Mouse (Mus musculus) ES-E14 (cell line): Measurements from ENCODE around the gene Pcdh19. TPM values are rescaled to one million over a fixed set of nuclear protein-coding genes. Genes with fewer than 3 reads are reported as not detected.

Experiments used
- DNase-seq: peaks from one replicate; pipeline ENCODE4 v3.0.0-alpha.2; 2013; ENCODE audit warnings: low read depth, low spot score
- H3K27ac ChIP-seq: 2 replicates; pipeline ENCODE4 v1.5.1; 2012; ENCODE audit warnings: low read depth, mild to moderate bottlenecking, low read length, moderate library complexity, mixed read lengths; ENCODE audit not compliant: poor library complexity, insufficient read depth, severe bottlenecking
- H3K36me3 ChIP-seq: 2 replicates; pipeline ENCODE4 v1.6.1; 2012; ENCODE audit warnings: mild to moderate bottlenecking, low read length, moderate library complexity, mixed read lengths; ENCODE audit not compliant: control insufficient read depth, poor library complexity, insufficient read depth, severe bottlenecking
- H3K4me1 ChIP-seq, 2 experiments: fragments of 150-350 bp in 1 of 2; sonication (generic) in 1 of 2; 2 replicates each; pipeline ENCODE4 v1.6.1; 2012; ENCODE audit warnings: low read length in 2 of 2, mild to moderate bottlenecking in 1 of 2, mixed read lengths in 1 of 2; ENCODE audit not compliant: control insufficient read depth in 2 of 2, insufficient read depth in 2 of 2, poor library complexity in 1 of 2
- H3K4me3 ChIP-seq, 2 experiments: fragments of 150-350 bp in 1 of 2; sonication (generic) in 1 of 2; 2 replicates each; pipeline ENCODE4 v1.5.1; 2012; ENCODE audit warnings: low read length in 2 of 2, low read depth in 1 of 2, mild to moderate bottlenecking in 1 of 2, mixed read lengths in 1 of 2; ENCODE audit not compliant: insufficient read depth in 1 of 2, poor library complexity in 1 of 2, severe bottlenecking in 1 of 2
- H3K9ac ChIP-seq: 2 replicates; pipeline ENCODE4 v1.6.1; 2012; ENCODE audit warnings: low read depth, mild to moderate bottlenecking, low read length, mixed read lengths; ENCODE audit not compliant: poor library complexity, insufficient read depth, severe bottlenecking
- H3K9me3 ChIP-seq: fragments of 150-350 bp; sonication (generic); 2 replicates; pipeline ENCODE4 v1.6.1; 2012; ENCODE audit warnings: low read depth, mild to moderate bottlenecking, low read length; ENCODE audit not compliant: control insufficient read depth, insufficient read depth
- CHD2 ChIP-seq: IDR thresholded peaks from 2 replicates; pipeline ENCODE4 v1.6.1; 2014; ENCODE audit warnings: mild to moderate bottlenecking, low read depth, low read length, inconsistent platforms
- HCFC1 ChIP-seq: IDR thresholded peaks from 2 replicates; pipeline ENCODE4 v1.6.1; 2012; ENCODE audit warnings: low read length, inconsistent platforms, borderline replicate concordance; ENCODE audit not compliant: insufficient read depth
- MAFK ChIP-seq: IDR thresholded peaks from 2 replicates; pipeline ENCODE4 v1.6.1; 2014; ENCODE audit warnings: mild to moderate bottlenecking, low read depth, low read length, inconsistent platforms; ENCODE audit not compliant: insufficient read depth
- ZC3H11A ChIP-seq: IDR thresholded peaks from 2 replicates; pipeline ENCODE4 v1.6.1; 2012; ENCODE audit warnings: low read depth, mild to moderate bottlenecking, inconsistent platforms, low read length, borderline replicate concordance
- ZNF384 ChIP-seq: IDR thresholded peaks from 2 replicates; pipeline ENCODE4 v1.6.1; 2012; ENCODE audit warnings: low read depth, low read length, inconsistent platforms
- in situ Hi-C, 2 experiments: fragments of 600-800 bp; cut with MboI; formaldehyde crosslinking; loops; one replicate each; pipeline ENCODE4 v1.15.1; 2025; ENCODE audit warnings: low sequenced_read_pairs in 2 of 2, inconsistent platforms in 1 of 2; ENCODE audit not compliant: unreplicated experiment in 2 of 2
- total RNA-seq: library from RNA; depleted of rRNA; stranded (reverse); fragments of 300-350 nt; gene quantifications from 2 replicates; pipeline ENCODE4 v1.2.3, GENCODE M21; 2012

The Pcdh19 gene
- total RNA-seq, 1 experiment = 2.3 TPM

DNA sequence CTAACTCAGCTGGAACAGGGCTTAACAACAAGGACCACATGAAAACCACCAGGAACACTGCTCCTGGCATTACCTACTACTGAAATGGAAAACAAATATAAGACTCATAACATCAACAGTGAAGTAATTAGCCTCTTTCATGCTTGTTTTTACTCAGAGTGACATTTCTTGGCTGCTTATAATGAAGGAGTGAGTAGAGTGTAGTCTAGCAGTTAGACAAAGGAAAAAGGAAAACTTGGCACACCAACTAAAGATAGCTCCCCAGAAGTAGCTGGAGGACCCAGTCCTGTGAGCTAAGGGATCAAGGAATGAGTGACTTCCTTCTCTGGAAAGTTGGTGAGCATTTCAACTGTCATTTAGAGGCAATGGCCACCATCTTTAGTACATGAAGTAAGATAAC, 49.3 kb downstream of the Pcdh19 start:
- Histone ChIP-seq H3K9me3 (no peaks in the 10 kb centered on the region), H3K4me1 (no peaks in the 10 kb centered on the region), H3K27ac (no peak overlapping the region), H3K9ac (no peak overlapping the region), H3K4me3 (no peak overlapping the region), H3K36me3 (no peaks in the 10 kb centered on the region)
- no peak for DNase-seq
- in situ Hi-C loops = no loop called here
- no peak for TF ChIP-seq HCFC1
- TF ChIP-seq ZC3H11A = no peak
- no peak for TF ChIP-seq MAFK
- TF ChIP-seq CHD2 = no peak
- no peak for TF ChIP-seq ZNF384

DNA sequence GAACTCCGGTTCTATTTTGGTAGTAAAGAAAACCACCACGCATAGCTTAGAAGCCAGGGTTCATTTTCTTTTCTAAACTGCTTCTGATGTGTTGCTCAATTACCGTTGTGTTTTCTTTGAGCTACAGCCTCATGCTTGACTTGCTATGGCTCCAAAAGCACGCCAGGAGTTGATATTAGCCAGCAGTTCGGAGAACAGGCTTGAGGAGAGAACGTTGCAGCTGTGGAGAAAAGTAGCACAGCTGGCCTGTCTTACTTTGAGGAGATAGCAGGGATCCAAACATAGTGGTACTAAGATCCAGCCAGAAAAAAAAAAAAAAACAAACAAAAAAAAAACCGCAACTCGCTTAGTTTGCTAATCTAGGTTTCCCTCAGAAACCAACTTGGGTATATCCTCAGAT, 59.2 kb downstream of the Pcdh19 start:
- no peak overlapping the region for H3K27ac ChIP-seq
- H3K36me3 ChIP-seq = no peaks in the 10 kb centered on the region
- no peak overlapping the region for H3K4me3 ChIP-seq
- no peak for DNase-seq
- in situ Hi-C loops = no loop called here
- no peaks in the 10 kb centered on the region for H3K4me1 ChIP-seq
- no peaks in the 10 kb centered on the region for H3K9me3 ChIP-seq
- TF ChIP-seq HCFC1 (no peak), ZC3H11A (no peak), CHD2 (no peak), MAFK (no peak), ZNF384 (no peak)
- no peak overlapping the region for H3K9ac ChIP-seq

DNA sequence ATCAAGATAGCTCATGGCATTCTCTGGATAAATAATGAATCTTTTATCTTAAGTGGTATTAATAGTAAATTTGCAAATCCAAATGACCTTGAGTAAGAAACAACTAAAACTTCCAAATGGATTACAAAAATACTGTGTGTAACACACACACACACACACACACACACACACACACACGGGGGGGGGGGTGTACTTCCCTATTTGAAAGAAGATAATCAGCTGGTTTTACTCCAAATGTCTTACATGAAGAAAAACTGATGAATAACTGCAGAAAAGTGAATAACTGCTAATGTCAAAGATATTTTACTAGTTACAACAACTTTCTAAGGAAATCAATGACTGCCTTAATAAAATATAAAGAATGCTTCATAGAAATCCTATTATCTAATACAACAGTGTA, 70.6 kb downstream of the Pcdh19 start:
- Histone ChIP-seq H3K9me3 (no peaks in the 10 kb centered on the region), H3K36me3 (no peaks in the 10 kb centered on the region), H3K9ac (no peak overlapping the region), H3K4me1 (no peaks in the 10 kb centered on the region), H3K27ac (no peak overlapping the region), H3K4me3 (no peak overlapping the region)
- in situ Hi-C loops = no loop called here
- TF ChIP-seq ZC3H11A (no peak), MAFK (no peak), CHD2 (no peak), ZNF384 (no peak), HCFC1 (no peak)
- no peak for DNase-seq

DNA sequence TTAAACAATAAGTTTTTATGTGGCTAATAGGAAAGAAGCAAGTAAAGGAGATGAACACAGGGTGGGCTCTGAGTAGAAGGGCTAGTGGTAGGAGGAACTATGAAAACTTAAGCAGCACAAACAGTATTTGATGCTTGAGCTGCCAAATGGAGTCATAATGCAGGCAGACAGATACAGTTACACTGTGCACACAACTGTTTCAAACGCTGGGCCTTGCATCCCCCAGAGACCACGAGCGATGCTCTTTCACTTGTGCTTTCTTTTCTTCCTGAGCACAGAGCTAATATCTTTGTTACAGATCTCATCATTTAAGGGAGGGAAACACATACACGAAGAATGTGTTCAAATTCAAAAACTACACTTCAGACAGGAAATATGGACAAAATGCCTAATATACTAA, 83.0 kb downstream of the Pcdh19 start:
- no peak overlapping the region for H3K4me3 ChIP-seq
- H3K9me3 ChIP-seq = no peaks in the 10 kb centered on the region
- H3K4me1 ChIP-seq = no peaks in the 10 kb centered on the region
- in situ Hi-C loops = no loop called here
- H3K36me3 ChIP-seq = no peaks in the 10 kb centered on the region
- TF ChIP-seq CHD2 (no peak), MAFK (no peak), ZC3H11A (no peak), HCFC1 (no peak), ZNF384 (no peak)
- no peak for DNase-seq
- no peak overlapping the region for H3K27ac ChIP-seq
- no peak overlapping the region for H3K9ac ChIP-seq

DNA sequence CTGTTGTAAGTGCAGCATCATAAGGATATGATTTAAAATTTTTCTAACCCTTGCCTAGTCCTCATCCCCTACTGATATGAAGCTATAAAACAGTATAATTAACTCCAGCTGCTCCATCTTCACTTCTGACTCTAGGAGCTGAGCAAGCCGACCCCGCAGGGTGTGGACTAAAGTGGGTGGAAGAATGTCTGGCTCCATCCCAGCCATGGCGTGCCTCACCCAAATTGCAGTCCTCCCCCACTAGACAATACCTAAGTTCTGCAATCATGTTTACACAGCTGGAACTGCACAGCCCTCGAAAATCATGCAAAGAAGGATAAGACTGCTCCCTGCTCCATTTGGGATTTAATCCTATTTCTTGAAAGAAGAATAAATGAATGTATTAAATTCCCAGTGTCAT, 84.5 kb downstream of the Pcdh19 start:
- H3K36me3 ChIP-seq = no peaks in the 10 kb centered on the region
- no peak for DNase-seq
- TF ChIP-seq ZNF384 = no peak
- no peak for TF ChIP-seq MAFK
- TF ChIP-seq ZC3H11A = no peak
- TF ChIP-seq HCFC1 = no peak
- in situ Hi-C loops = no loop called here
- no peak overlapping the region for H3K4me3 ChIP-seq
- no peak overlapping the region for H3K9ac ChIP-seq
- no peaks in the 10 kb centered on the region for H3K9me3 ChIP-seq
- H3K4me1 ChIP-seq = no peaks in the 10 kb centered on the region
- H3K27ac ChIP-seq = no peak overlapping the region
